Mouse (Mus musculus): ENCODE measurements around the gene Epha2. TPM values are rescaled to one million over a fixed set of nuclear protein-coding genes. Genes with fewer than 3 reads are reported as not detected.

Epha2 gene
- 59.1 TPM for polyA plus RNA-seq (2021)

DNA sequence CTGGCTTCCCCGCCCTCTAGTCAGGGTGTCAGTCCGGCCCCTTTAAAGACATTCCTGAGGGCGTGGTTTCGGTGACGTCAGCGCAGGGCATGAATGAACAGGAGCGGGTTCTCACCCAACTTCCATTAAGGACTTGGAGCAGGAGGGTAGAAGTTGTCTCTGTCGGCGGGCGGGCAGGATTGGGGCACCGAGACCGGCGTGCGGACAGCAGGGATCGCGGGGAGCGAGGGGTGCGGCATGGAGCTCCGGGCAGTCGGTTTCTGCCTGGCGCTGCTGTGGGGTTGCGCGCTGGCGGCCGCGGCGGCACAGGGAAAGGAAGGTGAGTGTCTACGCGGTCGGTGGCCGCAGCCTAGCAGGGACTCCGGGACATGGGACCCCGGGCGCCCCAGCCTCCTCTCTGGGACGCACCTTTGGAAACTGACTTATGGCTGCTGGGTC is at the start of gene Epha2:
Gene Epha2, plus strand, starts transcription at position 125 of the 438 bp plus-strand sequence.
- no peak for TF ChIP-seq CTCF (IDR thresholded peaks at IDR 0.05)
- ATAC-seq, result peak; percentile 37
- no peaks in the 10 kb centered on the region for H3K27me3 ChIP-seq
- CTCF ChIA-PET, result no interaction called here
- POLR2A ChIA-PET, result no interaction called here
- in situ Hi-C loops (cut with MboI; ENCODE audit: low pct_unique_long_range_greater_than_20kb), result no loop called here
- no peak for DNase-seq (ENCODE audit: low read depth, low spot score)

GRCm38 (mm10) chr4:141252641-141253040 is 48.4 kb upstream of the Epha2 start:
- no peaks in the 10 kb centered on the region for H3K27me3 ChIP-seq
- no peak for TF ChIP-seq CTCF (IDR thresholded peaks at IDR 0.05)
- no peak for ATAC-seq
- no peak for DNase-seq (ENCODE audit: low read depth, low spot score)
- ChIA-PET CTCF (interaction anchor here (1.0 kb wide), 1 partner anchor 22 kb away, joined by 3 read pairs; no protein-coding TSS in a partner anchor), POLR2A (no interaction called here)
- in situ Hi-C loops (cut with MboI; ENCODE audit: low pct_unique_long_range_greater_than_20kb), result no loop called here

GRCm38 (mm10) chr4:141254234-141254633 is 46.8 kb upstream of the Epha2 start:
- no peak for TF ChIP-seq CTCF (IDR thresholded peaks at IDR 0.05)
- ChIA-PET POLR2A (no interaction called here), CTCF (no interaction called here)
- no peak for ATAC-seq
- in situ Hi-C loops (cut with MboI; ENCODE audit: low pct_unique_long_range_greater_than_20kb), result no loop called here
- DNase-seq (ENCODE audit: low read depth, low spot score), result no peak
- no peaks in the 10 kb centered on the region for H3K27me3 ChIP-seq

GRCm38 (mm10) chr4:141257440-141257839 is 43.6 kb upstream of the Epha2 start:
- ChIA-PET POLR2A (no interaction called here), CTCF (no interaction called here)
- DNase-seq (ENCODE audit: low read depth, low spot score), result no peak
- H3K27me3 ChIP-seq, result no peaks in the 10 kb centered on the region
- in situ Hi-C loops (cut with MboI; ENCODE audit: low pct_unique_long_range_greater_than_20kb), result no loop called here
- TF ChIP-seq CTCF (IDR thresholded peaks at IDR 0.05), result no peak
- no peak for ATAC-seq

GRCm38 (mm10) chr4:141259413-141259812 is 41.6 kb upstream of the Epha2 start:
- POLR2A ChIA-PET, result interaction anchor here (0.6 kb wide), 1 partner anchor 464 kb away, joined by 4 read pairs; the partner anchor contains the start of gene Ddi2
- in situ Hi-C loops (cut with MboI; ENCODE audit: low pct_unique_long_range_greater_than_20kb), result no loop called here
- no peak for DNase-seq (ENCODE audit: low read depth, low spot score)
- no peak for TF ChIP-seq CTCF (IDR thresholded peaks at IDR 0.05)
- CTCF ChIA-PET, result interaction anchor here (1.0 kb wide), 1 partner anchor 9 kb away, joined by 3 read pairs; no protein-coding TSS in a partner anchor
- no peaks in the 10 kb centered on the region for H3K27me3 ChIP-seq
- no peak for ATAC-seq

- ATAC-seq (no peak), DNase-seq (ENCODE audit: low read depth, low spot score) (no peak)
- no peak for TF ChIP-seq CTCF (IDR thresholded peaks at IDR 0.05)
- H3K27me3 ChIP-seq, result no peaks in the 10 kb centered on the region
- POLR2A ChIA-PET, result interaction anchor here (0.6 kb wide), 1 partner anchor 463 kb away, joined by 4 read pairs; the partner anchor contains the start of gene Ddi2
- CTCF ChIA-PET, result no interaction called here
- in situ Hi-C loops (cut with MboI; ENCODE audit: low pct_unique_long_range_greater_than_20kb), result no loop called here
Measured at GRCm38 (mm10) chr4:141260007-141260723, 40.9 kb upstream of the Epha2 start.

- ATAC-seq, result no peak
- in situ Hi-C loops (cut with MboI; ENCODE audit: low pct_unique_long_range_greater_than_20kb), result no loop called here
- TF ChIP-seq CTCF (IDR thresholded peaks at IDR 0.05), result no peak
- ChIA-PET CTCF (no interaction called here), POLR2A (no interaction called here)
- no peak for DNase-seq (ENCODE audit: low read depth, low spot score)
- H3K27me3 ChIP-seq, result no peaks in the 10 kb centered on the region
Measured at GRCm38 (mm10) chr4:141262906-141263637, 38.0 kb upstream of the Epha2 start.

DNA sequence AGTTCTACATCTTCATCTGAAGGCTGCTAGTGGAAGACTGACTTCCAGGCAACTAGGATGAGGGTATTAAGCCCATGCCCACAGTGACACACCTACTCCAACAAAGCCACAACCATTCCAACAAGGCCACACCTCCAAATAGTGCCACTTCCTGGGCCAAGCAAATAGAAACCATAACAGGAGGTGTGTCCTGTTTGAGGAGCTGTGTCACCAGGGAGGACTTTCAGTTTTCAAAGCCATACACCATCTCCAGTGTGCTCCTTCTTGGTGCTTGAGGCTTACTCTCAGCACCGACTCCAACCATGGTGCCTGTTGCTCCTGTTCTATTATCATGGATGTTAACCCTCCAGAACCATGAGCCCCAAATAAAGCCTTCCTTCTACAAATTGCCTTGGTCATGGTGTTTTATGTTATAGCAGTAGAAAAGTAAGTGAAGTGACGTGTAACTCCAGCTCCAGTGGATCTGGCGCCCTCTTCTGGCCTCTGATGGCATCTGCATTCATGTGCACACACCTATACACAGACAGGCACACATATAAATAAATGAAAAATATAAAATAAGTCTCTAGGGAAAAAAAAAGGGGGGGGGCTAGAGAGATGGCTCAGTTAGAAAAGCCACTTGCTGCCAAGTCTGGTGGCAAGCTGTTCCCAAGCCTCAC is 34.9 kb upstream of the Epha2 start:
- no peak for ATAC-seq
- no peak for DNase-seq (ENCODE audit: low read depth, low spot score)
- in situ Hi-C loops (cut with MboI; ENCODE audit: low pct_unique_long_range_greater_than_20kb), result no loop called here
- TF ChIP-seq CTCF (IDR thresholded peaks at IDR 0.05), result no peak
- no peaks in the 10 kb centered on the region for H3K27me3 ChIP-seq
- POLR2A ChIA-PET, result no interaction called here
- CTCF ChIA-PET, result no interaction called here

GRCm38 (mm10) chr4:141267250-141267649 is 33.8 kb upstream of the Epha2 start:
- DNase-seq (ENCODE audit: low read depth, low spot score), result no peak
- H3K27me3 ChIP-seq, result no peaks in the 10 kb centered on the region
- in situ Hi-C loops (cut with MboI; ENCODE audit: low pct_unique_long_range_greater_than_20kb), result no loop called here
- ChIA-PET POLR2A (no interaction called here), CTCF (interaction anchor here (0.9 to 1.3 kb wide), 5 partner anchors 12 to 97 kb away, joined by 3 to 4 read pairs (median 3); partner anchors contain the start of gene Rsg1)
- TF ChIP-seq CTCF (IDR thresholded peaks at IDR 0.05), result no peak
- no peak for ATAC-seq

DNA sequence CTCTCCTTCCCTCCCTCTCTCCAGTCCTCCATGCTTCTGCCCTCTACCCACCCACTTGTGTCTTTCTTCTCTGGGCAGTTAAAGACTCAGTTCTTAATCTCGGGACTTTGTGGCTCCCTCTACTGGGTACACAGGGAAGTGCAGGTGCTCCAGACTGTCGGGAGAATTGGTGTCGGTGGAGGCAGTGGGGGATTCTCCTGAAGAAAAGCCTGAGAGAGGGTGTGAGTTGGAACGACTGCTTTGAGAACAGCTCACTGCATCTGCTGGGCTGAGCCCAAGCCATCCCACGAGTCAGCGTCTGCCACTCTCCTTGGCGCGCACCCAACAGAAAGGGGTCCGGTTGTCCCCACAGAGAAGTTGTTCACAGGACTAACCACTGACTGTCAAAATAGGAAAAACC is 33.2 kb upstream of the Epha2 start:
- ATAC-seq (no peak), DNase-seq (ENCODE audit: low read depth, low spot score) (no peak)
- no peak for TF ChIP-seq CTCF (IDR thresholded peaks at IDR 0.05)
- in situ Hi-C loops (cut with MboI; ENCODE audit: low pct_unique_long_range_greater_than_20kb), result no loop called here
- POLR2A ChIA-PET, result no interaction called here
- no peaks in the 10 kb centered on the region for H3K27me3 ChIP-seq
- CTCF ChIA-PET, result interaction anchor here (0.9 to 1.3 kb wide), 6 partner anchors 9 to 97 kb away, joined by 3 to 4 read pairs (median 3); partner anchors contain the start of gene Rsg1
